Mouse (Mus musculus) cortical plate, adult 2 months (tissue): ENCODE results near the gene Orai2.

Experiments used
- CTCF ChIP-seq: fragments of 200-500 bp; IDR thresholded peaks from 2 replicates; pipeline ENCODE4 v1.5.1; 2011; ENCODE audit warnings: mild to moderate bottlenecking, control low read depth, low read length; ENCODE audit not compliant: insufficient read depth; ENCODE audit errors: extremely low read depth
- POLR2A ChIP-seq: fragments of 200-500 bp; IDR thresholded peaks from 2 replicates; pipeline ENCODE4 v1.6.1; 2011; ENCODE audit warnings: mild to moderate bottlenecking, low read length, control low read depth; ENCODE audit not compliant: insufficient read depth; ENCODE audit errors: extremely low read depth

DNA sequence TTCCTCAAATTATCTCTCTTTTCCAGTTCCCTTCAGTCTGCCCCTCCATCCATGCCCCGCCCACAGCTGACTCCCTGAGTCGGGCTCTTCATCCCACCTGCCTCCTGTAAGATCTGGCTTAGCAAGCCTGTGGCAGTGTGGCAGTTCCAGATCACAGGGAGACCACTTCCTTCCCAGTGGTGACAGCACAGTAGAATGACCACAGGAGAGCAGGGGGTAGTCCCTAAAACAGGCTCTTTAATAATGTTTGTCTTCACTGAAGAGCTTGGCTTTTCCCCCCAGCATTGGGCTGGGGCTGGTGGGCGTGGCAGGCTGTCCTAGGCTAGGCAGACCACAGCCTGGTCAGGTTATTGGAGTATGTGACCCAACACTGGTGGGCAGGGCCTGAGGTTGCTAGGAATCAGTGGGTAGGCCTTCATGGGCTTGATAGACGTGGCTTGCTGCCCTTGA lies 47.4 kb upstream of the Orai2 start:
- TF ChIP-seq POLR2A (no peak), CTCF (no peak)
